Mouse (Mus musculus): Measurements from ENCODE around the gene Stx18. TPM values are rescaled to one million over a fixed set of nuclear protein-coding genes. Genes with fewer than 3 reads are reported as not detected.
A peak's percentile ranks its signal among the peaks of the same experiment; 100 is the strongest.

Stx18 gene
- total RNA-seq, 2 experiments from 2014 or later: 33.3 to 34.1 TPM

DNA sequence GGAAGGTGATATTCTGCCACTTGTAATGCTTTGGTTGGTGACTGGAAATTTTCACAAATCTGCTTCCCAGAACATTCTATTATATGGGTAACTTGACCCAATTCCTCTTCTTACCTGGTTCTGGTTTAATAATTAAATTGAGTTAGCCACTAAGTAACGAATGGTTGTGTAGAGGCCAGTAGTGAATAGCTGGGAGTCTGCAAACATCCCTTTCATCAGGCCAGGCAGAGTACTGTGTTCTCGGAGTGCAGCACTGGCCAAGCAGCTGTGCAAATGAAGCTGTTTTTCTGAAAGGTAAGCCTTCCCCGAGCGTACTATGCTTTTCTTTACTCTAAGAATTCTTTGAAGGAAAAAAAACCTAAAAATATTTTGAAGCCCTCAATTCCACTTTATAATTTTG is 37.8 kb downstream of the Stx18 start:
- no peak for DNase-seq (ENCODE audit: low spot score in 2 of 2)

DNA sequence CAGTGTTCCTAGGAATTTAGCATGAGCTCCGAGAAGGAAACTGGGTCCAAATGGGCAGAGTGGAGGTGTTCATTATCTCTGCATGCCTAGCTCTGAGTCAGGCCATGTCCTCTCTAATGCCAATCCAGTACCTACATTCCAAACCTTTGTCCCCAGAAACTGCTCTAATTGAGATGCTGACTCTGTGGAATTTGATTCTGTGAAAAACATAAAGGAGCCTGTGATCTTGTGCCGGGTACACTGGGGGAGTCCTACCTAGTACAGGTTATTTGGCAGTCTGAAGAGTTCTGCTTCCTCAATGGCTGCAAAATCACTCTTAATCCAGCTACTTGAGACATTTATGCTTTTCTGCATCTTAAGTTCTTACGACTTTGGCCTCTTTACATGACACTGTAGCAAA is 40.0 kb downstream of the Stx18 start:
- DNase-seq (ENCODE audit: low spot score in 2 of 2): no peak

DNA sequence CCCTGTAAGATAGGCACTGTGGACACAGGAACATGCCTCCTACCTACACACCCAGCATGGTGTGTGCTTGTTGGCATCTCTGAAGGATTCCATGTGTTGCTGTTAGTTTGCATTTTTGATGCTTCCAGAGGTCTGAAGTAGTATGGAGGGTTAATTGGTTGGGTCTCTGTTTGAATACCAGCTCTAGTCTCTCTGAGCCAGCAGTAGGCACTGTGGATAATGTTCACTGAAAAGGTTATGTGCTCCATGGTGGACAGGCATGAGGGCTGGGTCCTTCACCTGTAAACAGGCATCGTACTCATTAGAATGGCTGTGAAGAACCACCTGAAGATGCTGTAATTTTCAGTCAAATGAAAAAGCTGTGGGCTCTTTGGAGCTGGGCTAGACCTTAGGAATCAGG is 41.9 kb downstream of the Stx18 start:
- DNase-seq (ENCODE audit: low spot score in 2 of 2): no peak

DNA sequence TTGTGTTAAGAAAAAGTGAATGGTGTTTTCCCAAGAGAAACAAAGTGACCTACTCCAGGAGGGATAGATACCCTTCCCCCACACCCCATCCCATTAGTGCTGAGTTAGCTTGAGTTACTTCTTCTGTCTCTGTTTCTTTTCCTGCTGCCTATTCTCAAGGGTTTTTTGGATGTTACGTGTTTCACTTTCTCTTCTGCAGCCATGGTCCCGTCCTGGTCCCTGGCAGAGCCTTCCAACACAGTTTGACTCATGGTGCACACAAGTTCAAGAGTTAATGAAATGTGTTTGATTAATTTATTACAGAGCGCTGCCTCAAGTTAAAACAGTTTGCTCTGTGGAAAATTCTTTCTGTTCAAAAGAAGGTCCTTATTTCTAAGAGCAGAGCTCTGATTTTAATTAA is 44.0 kb downstream of the Stx18 start:
- no peak for DNase-seq (ENCODE audit: low spot score in 2 of 2)

DNA sequence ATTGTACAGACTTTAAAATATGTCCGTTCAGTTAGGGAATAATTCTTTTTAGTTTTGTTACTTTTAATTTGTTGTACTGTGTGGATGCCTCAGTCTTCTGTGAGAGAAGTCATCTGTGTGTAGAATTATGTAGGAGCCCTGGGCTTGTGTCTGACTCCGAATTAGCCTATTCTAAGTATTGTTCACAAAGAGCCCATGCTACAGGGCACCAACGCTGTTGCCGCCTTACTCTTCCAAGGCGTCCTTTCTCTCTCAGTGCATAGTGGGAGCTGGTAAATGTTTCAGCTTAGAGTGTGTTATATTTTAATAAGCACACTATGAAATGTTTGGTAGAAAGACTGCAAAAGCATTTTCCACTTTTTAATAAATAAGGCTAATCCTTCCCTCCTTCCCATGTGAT is 44.8 kb downstream of the Stx18 start:
- no peak for DNase-seq (ENCODE audit: low spot score in 2 of 2)

DNA sequence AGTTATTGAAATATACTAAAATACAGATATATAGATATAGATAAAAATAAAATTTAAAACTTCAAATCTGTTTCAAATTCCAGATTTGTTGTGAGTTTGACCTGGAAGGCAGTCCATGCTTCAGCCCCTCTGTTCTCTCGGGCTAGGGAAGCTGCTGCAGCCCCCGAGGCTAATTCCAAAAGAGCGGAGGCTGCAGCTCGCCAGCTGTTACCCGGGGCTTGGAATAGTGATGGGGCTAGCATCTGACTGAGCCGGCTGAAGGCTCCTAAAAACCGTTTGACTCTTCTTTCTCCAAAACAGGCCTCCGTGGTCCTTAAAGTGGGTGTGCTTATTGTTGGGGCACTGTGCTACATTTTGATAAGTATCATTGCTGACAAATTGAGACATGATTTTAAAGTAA is 46.1 kb downstream of the Stx18 start:
- no peak for DNase-seq (ENCODE audit: low spot score in 2 of 2)

DNA sequence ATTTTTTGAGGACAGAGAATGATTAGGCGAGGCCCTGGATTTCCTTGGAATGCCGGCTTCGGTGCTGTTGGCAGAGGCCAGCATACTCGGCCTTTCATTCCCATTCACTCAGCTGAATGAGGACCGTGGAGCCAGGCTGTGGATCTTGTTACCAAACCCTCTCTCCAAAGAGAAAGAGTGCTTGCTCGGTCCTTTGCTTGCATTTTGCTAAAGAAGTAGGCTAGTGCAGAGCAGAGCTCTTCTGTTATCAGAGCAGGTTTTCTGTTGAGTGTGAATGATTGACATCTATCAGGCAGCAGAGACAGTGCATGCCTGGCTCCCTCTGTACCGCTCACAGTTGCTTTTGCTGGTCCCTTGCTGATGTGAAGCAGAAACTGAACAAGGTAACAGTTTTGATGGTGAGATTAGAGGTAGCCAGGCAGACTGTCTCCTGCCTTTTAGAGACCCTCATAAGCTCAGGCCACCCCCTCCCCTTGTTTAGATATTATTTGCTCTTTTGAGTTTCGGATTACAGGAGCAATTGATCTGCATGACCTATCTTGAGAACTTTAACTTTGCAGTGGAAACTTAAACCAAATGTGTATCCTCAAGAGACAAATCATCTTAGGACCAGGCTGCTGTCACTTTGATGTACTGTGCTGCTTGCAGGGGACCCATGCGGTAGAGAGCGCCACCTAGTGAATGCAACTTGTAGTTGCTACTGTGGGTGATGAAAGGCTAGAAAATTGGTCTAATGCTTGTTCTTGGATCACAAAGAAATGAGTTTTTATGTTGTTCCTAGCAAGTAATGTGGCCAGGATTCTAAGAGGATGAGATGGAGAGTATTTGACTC is 47.2 kb downstream of the Stx18 start:
- DNase-seq (ENCODE audit: low spot score in 2 of 2): peak; percentile 58 to 72

DNA sequence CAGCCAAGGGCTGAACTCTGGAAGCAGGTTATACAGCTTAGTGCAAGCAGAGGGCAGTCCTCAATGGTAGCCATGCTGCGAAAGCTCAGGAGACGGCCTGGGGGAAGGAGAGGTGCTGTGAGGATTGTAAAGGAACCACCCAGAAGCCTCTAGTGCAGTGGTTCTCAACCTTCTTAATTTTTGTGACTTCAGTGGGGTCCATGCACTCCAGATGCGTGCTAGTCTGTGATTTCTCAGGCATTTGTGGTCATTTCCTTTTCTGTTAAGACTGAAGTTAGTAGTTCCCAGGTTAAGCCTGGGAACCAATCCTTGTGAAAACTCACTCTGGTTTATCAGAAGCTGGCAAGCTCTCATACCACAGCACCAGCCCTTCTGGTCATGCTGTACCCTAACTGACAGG is 51.6 kb downstream of the Stx18 start:
- DNase-seq (ENCODE audit: low spot score in 2 of 2): no peak

DNA sequence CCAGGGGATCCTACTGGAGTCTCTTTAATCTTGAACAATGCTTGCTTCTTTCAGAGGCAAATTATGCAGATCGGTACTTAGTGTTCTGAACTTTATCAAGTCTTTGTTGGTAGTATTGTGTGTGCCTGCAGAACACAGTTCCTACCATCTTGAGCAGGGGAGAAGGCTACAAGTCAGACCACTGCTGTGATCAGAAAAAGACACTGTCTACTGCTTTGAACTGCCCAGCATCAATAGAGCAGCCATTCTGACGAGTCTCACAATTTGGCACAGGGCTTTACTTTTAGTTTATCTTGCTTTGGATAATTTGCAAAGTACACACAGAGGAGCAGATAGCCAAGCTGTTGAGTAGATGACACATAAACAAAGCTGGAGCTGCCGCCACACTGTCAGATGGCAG is 52.0 kb downstream of the Stx18 start:
- no peak for DNase-seq (ENCODE audit: low spot score in 2 of 2)

DNA sequence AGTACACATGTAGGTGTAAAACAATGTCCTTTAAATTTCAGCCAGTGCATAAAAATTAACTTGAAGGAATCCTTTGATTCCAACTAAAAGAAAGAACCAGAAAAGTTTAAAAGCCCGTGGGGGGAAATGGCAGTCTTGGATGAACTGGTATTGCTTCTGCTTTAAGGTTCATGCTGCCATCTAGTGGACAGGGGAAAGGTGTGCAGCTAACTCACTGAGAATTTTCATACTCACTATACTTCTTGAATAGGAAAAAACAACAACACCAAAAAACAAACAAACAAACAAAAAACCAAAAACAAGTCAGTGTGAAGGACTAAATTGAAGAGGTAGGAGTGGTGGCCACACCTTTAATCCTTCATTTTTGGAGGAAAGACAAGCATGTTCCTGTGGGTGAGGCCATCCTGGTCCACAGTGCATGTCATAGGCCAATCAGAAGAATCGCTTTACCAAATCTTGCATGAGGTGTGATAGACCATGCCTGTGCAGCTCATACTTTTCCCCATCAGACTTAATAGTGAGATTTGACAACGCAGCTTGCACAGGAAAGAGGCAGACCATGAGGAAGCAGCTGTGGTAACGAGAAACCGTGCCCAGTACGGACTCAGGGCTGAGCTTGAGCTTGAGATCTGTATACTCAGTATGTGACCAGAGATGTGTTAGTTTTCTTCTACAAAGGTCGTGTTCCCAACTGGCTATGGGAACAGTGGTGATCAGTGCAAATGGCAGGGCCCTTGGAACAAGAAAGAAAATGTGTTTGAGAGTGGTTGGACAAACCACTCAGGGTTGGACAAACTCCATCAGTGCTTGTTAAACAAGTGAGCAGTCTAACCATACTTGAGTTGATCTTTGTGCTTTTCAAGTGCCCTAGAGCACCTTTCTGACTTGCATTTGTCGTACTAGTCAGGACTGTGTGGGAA is 52.8 kb downstream of the Stx18 start:
- peak; percentile 33 for DNase-seq (ENCODE audit: low spot score in 2 of 2)

DNA sequence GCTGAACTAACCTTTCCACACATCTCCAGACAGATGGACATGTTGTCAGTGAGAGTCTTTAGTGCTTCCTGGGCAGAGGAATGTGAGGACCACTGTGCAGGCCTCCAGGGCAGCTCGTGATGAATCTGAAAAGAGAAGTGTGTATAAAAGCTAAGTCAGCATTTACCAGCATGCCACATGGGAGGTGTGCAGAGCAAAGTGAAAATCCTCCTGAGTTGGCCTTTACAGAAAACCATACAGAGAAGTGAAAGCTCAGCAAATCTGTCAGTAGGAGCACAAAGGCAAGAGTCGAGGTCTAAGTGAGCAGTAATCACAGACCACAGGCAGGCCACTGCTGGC is 53.4 kb downstream of the Stx18 start:
- no peak for DNase-seq (ENCODE audit: low spot score in 2 of 2)

DNA sequence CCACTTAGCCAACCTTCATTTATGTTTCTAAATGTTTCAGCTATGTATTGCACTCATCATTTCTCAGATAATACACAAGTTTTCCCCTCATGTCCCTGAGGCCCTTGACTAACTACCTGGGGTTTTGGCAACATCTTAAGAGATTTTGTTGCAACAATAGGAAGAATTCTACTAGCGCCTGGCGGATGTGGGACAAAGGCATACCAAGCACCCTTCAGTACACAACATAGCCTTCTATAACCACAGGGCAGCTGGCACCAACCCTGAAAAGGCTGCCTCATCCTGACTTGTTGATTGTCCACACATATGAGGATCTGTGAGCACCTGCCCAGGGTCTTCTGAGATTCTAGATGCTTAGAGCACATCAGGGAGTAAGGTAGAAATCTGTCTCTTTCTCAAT is 55.8 kb downstream of the Stx18 start:
- DNase-seq (ENCODE audit: low spot score in 2 of 2): no peak

DNA sequence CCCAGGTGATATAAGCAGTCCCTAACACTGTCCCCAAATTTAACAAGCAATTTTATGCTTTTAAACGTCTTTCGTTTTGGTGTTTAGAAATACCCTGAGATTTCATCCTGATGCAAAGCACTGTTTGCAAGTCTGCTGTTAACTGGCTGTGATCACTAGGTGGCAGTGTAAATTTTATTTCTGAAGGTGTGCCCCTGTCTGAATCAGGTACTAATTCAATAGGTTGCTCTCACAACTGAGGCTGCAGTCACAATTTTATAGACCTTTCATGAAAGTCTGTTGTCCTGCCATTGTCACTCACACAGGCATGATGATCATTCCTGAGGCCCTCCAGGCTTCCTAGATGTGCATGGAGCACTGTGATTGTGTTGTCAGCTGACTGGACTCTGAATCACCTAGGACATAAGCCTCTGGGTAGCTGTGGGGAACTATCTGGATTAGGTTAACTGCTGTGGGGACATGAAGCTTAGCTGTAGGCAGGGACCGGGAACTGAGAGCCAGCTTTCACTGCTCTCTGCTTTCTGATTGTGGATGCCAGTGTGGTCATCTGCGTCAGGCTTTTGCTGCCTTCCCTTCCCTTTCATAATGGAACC is 59.1 kb downstream of the Stx18 start:
- DNase-seq (ENCODE audit: low spot score in 2 of 2): no peak

DNA sequence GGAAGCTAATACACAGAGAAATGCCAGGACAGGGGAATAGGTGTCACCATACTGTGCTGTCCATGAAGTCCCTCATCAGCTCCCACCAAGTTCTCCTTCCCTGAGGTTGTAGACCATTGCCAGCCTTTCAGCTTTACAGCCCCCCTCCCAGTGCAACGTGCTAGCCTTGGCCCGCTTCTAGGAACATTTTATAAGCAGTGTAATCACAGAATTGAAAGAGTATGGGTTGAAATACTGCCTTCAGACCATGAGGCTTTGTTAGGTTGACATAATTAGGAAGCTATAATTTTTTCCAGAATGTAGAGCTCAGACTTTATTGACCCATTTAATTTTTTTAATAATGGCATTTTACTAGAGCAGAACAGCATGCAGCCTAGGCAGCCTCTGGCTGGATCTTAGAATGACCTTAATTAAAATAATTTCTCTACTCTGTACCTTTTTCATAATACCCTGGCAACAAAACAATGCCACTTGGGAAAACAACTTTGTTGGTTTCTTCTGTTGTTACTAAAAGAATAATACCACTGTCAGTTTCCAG is 60.7 kb downstream of the Stx18 start:
- DNase-seq (ENCODE audit: low spot score in 2 of 2): no peak

DNA sequence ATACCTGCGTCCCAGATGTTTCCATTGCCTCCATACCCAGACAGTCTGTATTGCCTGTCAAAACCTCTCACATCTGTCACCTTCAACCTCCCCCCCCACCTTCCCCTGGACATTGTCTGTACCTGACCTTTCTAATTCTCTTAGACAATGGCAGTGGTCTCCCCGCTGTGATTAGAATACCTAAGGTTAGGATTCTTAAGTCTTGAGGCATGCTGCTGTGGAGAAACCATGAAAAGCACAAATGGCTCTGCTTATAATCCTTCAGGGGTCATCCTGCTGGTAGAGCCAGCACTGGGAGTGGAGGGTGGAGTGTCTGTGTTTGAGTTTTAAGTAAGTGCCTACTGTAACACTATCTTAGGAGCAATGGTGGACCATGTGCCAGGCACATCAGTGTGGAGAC is 64.4 kb downstream of the Stx18 start:
- no peak for DNase-seq (ENCODE audit: low spot score in 2 of 2)

DNA sequence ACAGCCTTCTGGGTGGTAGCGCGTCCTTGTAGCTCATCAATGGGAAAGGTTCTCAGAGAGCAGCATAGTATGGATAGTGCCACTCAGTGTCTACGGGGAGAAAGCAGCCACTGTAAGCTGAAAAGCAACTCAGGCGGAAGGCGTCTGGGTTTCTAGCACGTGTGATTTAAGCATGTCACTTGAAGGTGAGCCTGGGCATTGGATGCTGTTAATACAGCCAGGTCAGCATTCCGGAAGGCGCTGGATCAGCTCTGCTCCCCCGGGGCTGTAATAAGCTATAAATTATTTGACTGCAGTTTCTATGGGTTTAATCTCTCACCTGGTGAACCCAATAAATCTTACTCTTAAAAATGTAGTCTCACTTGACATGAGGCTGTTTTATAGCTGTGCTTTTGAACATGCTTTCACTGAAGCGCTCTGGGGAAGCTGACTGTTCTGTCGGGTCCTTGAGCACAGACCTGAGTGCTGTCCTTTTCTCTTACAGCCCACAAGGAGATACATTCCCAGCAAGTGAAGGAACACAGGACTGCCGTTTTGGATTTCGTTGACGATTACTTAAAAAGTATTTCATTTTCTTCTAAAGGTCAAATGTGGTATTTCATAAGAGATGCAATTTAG is 67.6 kb downstream of the Stx18 start:
- no peak for DNase-seq (ENCODE audit: low spot score in 2 of 2)

DNA sequence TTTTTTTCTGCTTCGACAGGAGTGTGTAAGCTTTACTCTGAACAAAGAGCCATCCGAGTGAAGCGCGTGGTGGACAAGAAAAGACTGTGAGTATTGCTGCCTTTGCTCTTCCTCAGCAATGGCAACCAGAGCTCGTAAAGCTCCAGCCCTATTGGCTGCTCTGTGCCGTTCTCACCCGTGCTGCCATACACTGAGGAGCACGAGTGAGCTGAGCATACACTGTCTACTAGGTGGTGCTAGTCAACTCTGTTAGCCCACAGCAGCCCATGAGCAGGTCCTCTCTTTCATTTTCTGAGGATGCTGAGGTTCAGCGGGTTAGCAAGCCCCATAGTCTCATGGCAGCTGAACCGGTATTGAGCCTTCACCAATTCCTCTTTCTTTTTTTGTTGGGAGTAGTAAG is 68.3 kb downstream of the Stx18 start:
- DNase-seq (ENCODE audit: low spot score in 2 of 2): no peak

DNA sequence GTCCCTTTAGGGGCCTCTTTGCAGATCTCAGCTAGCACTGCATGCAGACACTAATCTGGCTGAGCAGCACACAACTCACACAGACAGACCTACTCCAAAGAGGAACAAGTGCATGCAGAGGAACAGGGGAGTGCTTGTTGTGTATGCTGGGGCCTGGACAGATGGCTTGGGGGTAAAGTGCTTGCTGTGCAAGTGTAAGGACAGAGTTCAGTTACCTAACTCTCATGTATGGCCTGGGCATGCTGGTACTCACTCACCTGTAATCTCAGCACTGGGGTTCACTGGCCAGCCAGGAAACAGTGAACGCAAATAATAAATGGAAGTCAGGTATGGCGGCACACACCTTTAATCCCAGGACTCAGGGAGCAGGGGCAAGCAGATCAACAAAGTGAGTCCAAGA is 76.0 kb downstream of the Stx18 start:
- no peak for DNase-seq (ENCODE audit: low spot score in 2 of 2)

DNA sequence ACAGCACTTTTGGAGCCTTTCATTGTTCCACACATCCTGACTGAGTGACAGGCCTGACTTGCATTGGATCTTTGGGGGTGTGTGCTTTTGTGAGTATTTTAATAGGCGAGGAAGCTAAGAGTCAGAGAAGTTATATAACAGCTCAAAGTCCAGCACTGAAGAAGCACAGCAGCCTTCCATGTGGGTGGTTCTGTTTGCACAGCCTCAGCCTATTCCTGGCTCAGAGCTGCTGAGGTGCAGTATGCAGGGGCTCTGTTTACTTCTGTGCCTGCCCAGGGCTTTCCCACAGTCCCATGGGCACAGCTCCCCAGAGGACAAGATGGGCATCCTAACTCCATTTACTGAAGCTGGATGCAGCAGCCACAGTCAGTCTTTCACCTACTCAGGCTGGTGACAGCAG is 78.5 kb downstream of the Stx18 start:
- DNase-seq (ENCODE audit: low spot score in 2 of 2): no peak

DNA sequence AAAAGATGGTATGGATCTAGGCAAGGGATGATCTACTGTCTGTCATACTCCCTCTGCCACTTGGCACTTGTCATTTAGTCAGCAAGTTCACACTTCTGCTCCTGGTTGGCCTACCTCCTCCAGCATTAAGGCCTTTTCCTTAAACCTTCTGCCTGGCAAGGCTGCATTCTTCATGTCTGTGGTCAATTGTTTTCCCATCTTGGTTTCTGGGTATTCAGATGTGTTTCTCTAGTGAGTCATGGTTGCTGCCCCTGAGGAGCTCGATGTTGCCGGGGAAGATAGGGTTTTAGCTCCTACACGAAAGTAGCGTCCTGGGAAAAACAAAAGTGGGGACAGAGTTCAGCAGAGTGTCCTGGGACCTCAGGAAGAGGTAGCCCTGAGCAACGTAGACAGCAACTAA is 80.7 kb downstream of the Stx18 start:
- DNase-seq (ENCODE audit: low spot score in 2 of 2): no peak

DNA sequence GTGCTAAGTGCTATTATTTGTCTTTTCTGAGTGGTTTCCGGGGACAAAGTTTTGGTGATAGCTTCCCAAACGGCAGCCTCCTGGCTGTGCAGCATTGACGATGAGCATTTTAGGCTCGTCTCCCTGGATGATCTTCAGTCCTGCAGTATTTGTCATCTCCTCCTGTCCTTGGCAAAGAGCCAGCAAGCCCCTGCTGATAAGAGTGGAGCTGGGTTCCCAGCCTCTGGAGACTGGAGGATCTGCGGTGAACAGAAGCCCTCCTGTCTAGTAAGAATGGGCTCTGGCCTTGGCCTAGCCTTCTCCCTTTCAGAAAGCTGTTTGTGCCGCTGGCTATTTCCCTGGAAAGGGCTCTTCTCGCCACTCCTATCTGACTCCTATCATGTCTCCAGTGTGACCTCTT is 83.2 kb downstream of the Stx18 start:
- no peak for DNase-seq (ENCODE audit: low spot score in 2 of 2)
